Mouse (Mus musculus) thymus, adult 2 months (tissue): ENCODE data around the gene Slc40a1.

Experiments
- CTCF ChIP-seq: fragments of 200-500 bp; IDR thresholded peaks from 2 replicates; pipeline ENCODE4 v1.5.1; 2012; ENCODE audit warnings: mild to moderate bottlenecking, control low read depth, low read length, moderate library complexity, borderline replicate concordance; ENCODE audit not compliant: control insufficient read depth, poor library complexity, insufficient read depth; ENCODE audit errors: extremely low read depth
- POLR2A ChIP-seq: fragments of 200-500 bp; IDR thresholded peaks from 2 replicates; pipeline ENCODE4 v1.6.1; 2012; ENCODE audit warnings: mild to moderate bottlenecking, low read length, control low read depth, moderate library complexity; ENCODE audit not compliant: control insufficient read depth, poor library complexity, insufficient read depth; ENCODE audit errors: extremely low read depth

DNA sequence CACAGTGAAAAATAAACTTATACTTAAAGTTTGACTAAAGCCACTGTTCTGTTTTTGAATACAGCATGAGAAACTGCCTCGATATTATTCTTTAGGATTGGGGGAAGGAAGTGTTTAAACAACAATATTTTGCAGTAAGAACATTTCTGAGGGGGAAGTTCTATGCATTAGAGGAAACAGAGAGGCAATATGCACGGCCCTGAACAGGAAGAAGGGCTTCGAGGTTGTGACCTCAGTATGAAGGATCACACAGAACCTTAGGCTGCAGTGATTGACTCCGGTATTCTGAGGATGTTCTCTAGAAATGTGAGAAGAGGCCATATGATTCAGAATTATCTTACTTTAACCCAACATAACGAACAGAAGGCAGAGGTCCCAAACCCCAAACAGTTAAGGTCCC is 60.6 kb downstream of the Slc40a1 start:
- TF ChIP-seq CTCF (no peak), POLR2A (no peak)
